Mouse (Mus musculus): ENCODE measurements around the gene Ptpra.
"Not testable (repeated sequence)": the region's sequence is repeated elsewhere in the genome, so short reads cannot be mapped to it uniquely, and the experiment has no call there.

Ptpra gene

GRCm38 (mm10) chr2:130557462-130557861, 107.4 kb downstream of the Ptpra start:
- DNase-seq (ENCODE audit: low spot score): no peak

- DNase-seq (ENCODE audit: low spot score): no peak
Observed at GRCm38 (mm10) chr2:130558015-130558414, 107.9 kb downstream of the Ptpra start.

- DNase-seq (ENCODE audit: low spot score): peak; percentile 95
Observed at GRCm38 (mm10) chr2:130563212-130564055, 113.4 kb downstream of the Ptpra start, which contains the start of gene Mrps26. Gene Mrps26 (plus strand): TSS chr2:130563742.

GRCm38 (mm10) chr2:130564063-130564462, 114.0 kb downstream of the Ptpra start:
- DNase-seq (ENCODE audit: low spot score): no peak

GRCm38 (mm10) chr2:130564983-130565382, 114.9 kb downstream of the Ptpra start:
- DNase-seq (ENCODE audit: low spot score): no peak

- DNase-seq (ENCODE audit: low spot score): no peak
Observed at GRCm38 (mm10) chr2:130568921-130569320, 118.8 kb downstream of the Ptpra start.

- DNase-seq (ENCODE audit: low spot score): no peak
Observed at GRCm38 (mm10) chr2:130569926-130570325, 119.8 kb downstream of the Ptpra start.

- no peak for DNase-seq (ENCODE audit: low spot score)
Observed at GRCm38 (mm10) chr2:130574960-130575359, 124.9 kb downstream of the Ptpra start.

GRCm38 (mm10) chr2:130575873-130576272, 125.8 kb downstream of the Ptpra start, which contains the start of gene Oxt:
Gene Oxt (plus strand): TSS chr2:130576173.
- DNase-seq (ENCODE audit: low spot score): no peak

GRCm38 (mm10) chr2:130576564-130576963, 126.5 kb downstream of the Ptpra start:
- not testable (repeated sequence) for DNase-seq (ENCODE audit: low spot score)

GRCm38 (mm10) chr2:130577021-130577420, 126.9 kb downstream of the Ptpra start:
- no peak for DNase-seq (ENCODE audit: low spot score)

GRCm38 (mm10) chr2:130577632-130578031, 127.6 kb downstream of the Ptpra start:
- DNase-seq (ENCODE audit: low spot score): peak; percentile 58

- DNase-seq (ENCODE audit: low spot score): peak; percentile 38
Observed at GRCm38 (mm10) chr2:130578148-130578547, 128.1 kb downstream of the Ptpra start.

- DNase-seq (ENCODE audit: low spot score): no peak
Observed at GRCm38 (mm10) chr2:130579791-130580190, 129.7 kb downstream of the Ptpra start.

GRCm38 (mm10) chr2:130581201-130581600, 131.1 kb downstream of the Ptpra start:
- no peak for DNase-seq (ENCODE audit: low spot score)

GRCm38 (mm10) chr2:130582552-130582951, 132.5 kb downstream of the Ptpra start, which contains the start of gene Avp:
Gene Avp (minus strand): TSS chr2:130582554.
- DNase-seq (ENCODE audit: low spot score): no peak

- DNase-seq (ENCODE audit: low spot score): peak; percentile 48
Observed at GRCm38 (mm10) chr2:130583902-130584560, 134.0 kb downstream of the Ptpra start.

GRCm38 (mm10) chr2:130586016-130586415, 135.9 kb downstream of the Ptpra start:
- no peak for DNase-seq (ENCODE audit: low spot score)

- DNase-seq (ENCODE audit: low spot score): no peak
Observed at GRCm38 (mm10) chr2:130588373-130588772, 138.3 kb downstream of the Ptpra start.

GRCm38 (mm10) chr2:130589157-130589556, 139.1 kb downstream of the Ptpra start:
- DNase-seq (ENCODE audit: low spot score): no peak

- no peak for DNase-seq (ENCODE audit: low spot score)
Observed at GRCm38 (mm10) chr2:130589761-130590160, 139.7 kb downstream of the Ptpra start.

GRCm38 (mm10) chr2:130591016-130591415, 140.9 kb downstream of the Ptpra start:
- no peak for DNase-seq (ENCODE audit: low spot score)

GRCm38 (mm10) chr2:130595596-130595995, 145.5 kb downstream of the Ptpra start:
- DNase-seq (ENCODE audit: low spot score): no peak
